Mouse (Mus musculus) CH12.LX (cell line): Measurements from ENCODE around the gene Nfkbia.

ENCODE experiments used
- CHD2 ChIP-seq: IDR thresholded peaks from 2 replicates; pipeline ENCODE4 v1.6.1; 2011; ENCODE audit warnings: low read length, improper control_type of control experiment
- EP300 ChIP-seq: IDR thresholded peaks from 2 replicates; pipeline ENCODE4 v1.6.1; 2011; ENCODE audit warnings: low read length, improper control_type of control experiment
- JUND ChIP-seq: conservative IDR thresholded peaks from 2 replicates; pipeline ENCODE4 v1.6.1; 2011; ENCODE audit warnings: low read depth, low read length, improper control_type of control experiment
- POLR2A ChIP-seq: IDR thresholded peaks from 2 replicates; pipeline ENCODE4 v1.6.1; 2011; ENCODE audit warnings: low read depth, mild to moderate bottlenecking, improper control_type of control experiment, low read length
- RCOR1 ChIP-seq: conservative IDR thresholded peaks from 2 replicates; pipeline ENCODE4 v1.6.1; 2012; ENCODE audit warnings: low read depth, mild to moderate bottlenecking, inconsistent platforms, low read length, improper control_type of control experiment
- SMC3 ChIP-seq: IDR thresholded peaks from 2 replicates; pipeline ENCODE4 v1.6.1; 2011; ENCODE audit warnings: low read depth, low read length, improper control_type of control experiment
- TCF12 ChIP-seq: IDR thresholded peaks from 2 replicates; pipeline ENCODE4 v1.6.1; 2014; ENCODE audit warnings: low read depth, mild to moderate bottlenecking, inconsistent platforms, low read length, improper control_type of control experiment

GRCm38 (mm10) chr12:55480471-55481153 lies 11.8 kb downstream of the Nfkbia start:
- TF ChIP-seq CHD2 (no peak), SMC3 (no peak), POLR2A (no peak), TCF12 (no peak), JUND (no peak), RCOR1 (no peak), EP300 (no peak)
